Mouse (Mus musculus) adipocyte (in vitro differentiated cells): ENCODE results near the gene Zfp2.
A peak's percentile ranks its signal among the peaks of the same experiment; 100 is the strongest.

ENCODE experiments used
- DNase-seq: peaks from one replicate; pipeline ENCODE4 v3.0.0-alpha.2; 2016; ENCODE audit warnings: low spot score

Zfp2 gene

GRCm38 (mm10) chr11:50915671-50916320, at the start of gene Zfp2:
TSS of gene Zfp2 (minus strand) at chr11:50916165.
- DNase-seq, result peak; percentile 90

- DNase-seq, result no peak
Measured at GRCm38 (mm10) chr11:50964886-50965285, 48.9 kb upstream of the Zfp2 start.

- no peak for DNase-seq
Measured at GRCm38 (mm10) chr11:50953665-50954064, 37.7 kb upstream of the Zfp2 start, which contains the start of gene Prop1. TSS of gene Prop1 (minus strand) at chr11:50953765.

- no peak for DNase-seq
Measured at GRCm38 (mm10) chr11:50952290-50952689, 36.3 kb upstream of the Zfp2 start.

- DNase-seq, result no peak
Measured at GRCm38 (mm10) chr11:50943506-50943905, 27.5 kb upstream of the Zfp2 start, which contains the start of gene 4933414I15Rik. TSS of gene 4933414I15Rik (minus strand) at chr11:50943765.

- DNase-seq, result no peak
Measured at GRCm38 (mm10) chr11:50942386-50942785, 26.4 kb upstream of the Zfp2 start.

GRCm38 (mm10) chr11:50939621-50940366, 23.8 kb upstream of the Zfp2 start:
- peak; percentile 62 for DNase-seq

GRCm38 (mm10) chr11:50938435-50938834, 22.5 kb upstream of the Zfp2 start:
- DNase-seq, result no peak

- no peak for DNase-seq
Measured at GRCm38 (mm10) chr11:50932040-50932439, 16.1 kb upstream of the Zfp2 start.

GRCm38 (mm10) chr11:50931451-50931866, 15.5 kb upstream of the Zfp2 start, which contains the start of gene Zfp354b:
TSS of gene Zfp354b (minus strand) at chr11:50931633.
- DNase-seq, result peak; percentile 64

GRCm38 (mm10) chr11:50931021-50931420, 15.1 kb upstream of the Zfp2 start:
- peak; percentile 8 for DNase-seq

GRCm38 (mm10) chr11:50930469-50931014, 14.6 kb upstream of the Zfp2 start:
- DNase-seq, result no peak

GRCm38 (mm10) chr11:50914461-50914860, 1.5 kb downstream of the Zfp2 start:
- no peak for DNase-seq

- DNase-seq, result no peak
Measured at GRCm38 (mm10) chr11:50913301-50913700, 2.7 kb downstream of the Zfp2 start.

GRCm38 (mm10) chr11:50908136-50908535, 7.8 kb downstream of the Zfp2 start:
- no peak for DNase-seq

- no peak for DNase-seq
Measured at GRCm38 (mm10) chr11:50897359-50897758, 18.6 kb downstream of the Zfp2 start.

- no peak for DNase-seq
Measured at GRCm38 (mm10) chr11:50892441-50892840, 23.5 kb downstream of the Zfp2 start.

GRCm38 (mm10) chr11:50887390-50888128, 28.4 kb downstream of the Zfp2 start, which contains the start of gene Zfp454:
TSS of gene Zfp454 (minus strand) at chr11:50887651.
- DNase-seq, result peak; percentile 78

GRCm38 (mm10) chr11:50886933-50887293, 29.1 kb downstream of the Zfp2 start:
- DNase-seq, result peak; percentile 3

- DNase-seq, result no peak
Measured at GRCm38 (mm10) chr11:50886231-50886932, 29.6 kb downstream of the Zfp2 start.

GRCm38 (mm10) chr11:50883756-50884155, 32.2 kb downstream of the Zfp2 start:
- DNase-seq, result no peak

GRCm38 (mm10) chr11:50878641-50879040, 37.3 kb downstream of the Zfp2 start:
- DNase-seq, result no peak
